Mouse (Mus musculus) E14TG2a.4 (cell line): ENCODE measurements around the gene Gm28038.

Source experiments
- CTCF ChIP-seq: conservative IDR thresholded peaks from 2 replicates; pipeline ENCODE4 v1.5.1; 2014; ENCODE audit warnings: low read length
- NANOG ChIP-seq: IDR thresholded peaks from 2 replicates; pipeline ENCODE4 v1.6.1; 2014; ENCODE audit warnings: borderline replicate concordance, low read length, mixed read lengths
- POU5F1 ChIP-seq: IDR thresholded peaks from 2 replicates; pipeline ENCODE4 v1.6.1; 2014; ENCODE audit warnings: low read length, borderline replicate concordance

- no peak for TF ChIP-seq CTCF
- TF ChIP-seq NANOG: no peak
- TF ChIP-seq POU5F1: no peak
Measured at GRCm38 (mm10) chr2:30239777-30240176, 41.1 kb upstream of the Gm28038 start.
